Mouse (Mus musculus) lung, adult 10 weeks (tissue): ENCODE data around the gene Ensa. TPM values are rescaled to one million over a fixed set of nuclear protein-coding genes. Genes with fewer than 3 reads are reported as not detected.

ENCODE experiments used
- polyA plus RNA-seq: library from polyadenylated mRNA; stranded (reverse); fragments of 350-450 nt; fragmentation: Illumina TruSeq; extraction: RNeasy Lipid Tissue Mini Kit (QIAGEN cat#74804); gene quantifications from one replicate; pipeline ENCODE4 v1.2.3, GENCODE M21; 2014; ENCODE audit warnings: low read depth, low replicate concordance; ENCODE audit not compliant: insufficient read depth

Ensa gene
- polyA plus RNA-seq, result 61.9 TPM

DNA sequence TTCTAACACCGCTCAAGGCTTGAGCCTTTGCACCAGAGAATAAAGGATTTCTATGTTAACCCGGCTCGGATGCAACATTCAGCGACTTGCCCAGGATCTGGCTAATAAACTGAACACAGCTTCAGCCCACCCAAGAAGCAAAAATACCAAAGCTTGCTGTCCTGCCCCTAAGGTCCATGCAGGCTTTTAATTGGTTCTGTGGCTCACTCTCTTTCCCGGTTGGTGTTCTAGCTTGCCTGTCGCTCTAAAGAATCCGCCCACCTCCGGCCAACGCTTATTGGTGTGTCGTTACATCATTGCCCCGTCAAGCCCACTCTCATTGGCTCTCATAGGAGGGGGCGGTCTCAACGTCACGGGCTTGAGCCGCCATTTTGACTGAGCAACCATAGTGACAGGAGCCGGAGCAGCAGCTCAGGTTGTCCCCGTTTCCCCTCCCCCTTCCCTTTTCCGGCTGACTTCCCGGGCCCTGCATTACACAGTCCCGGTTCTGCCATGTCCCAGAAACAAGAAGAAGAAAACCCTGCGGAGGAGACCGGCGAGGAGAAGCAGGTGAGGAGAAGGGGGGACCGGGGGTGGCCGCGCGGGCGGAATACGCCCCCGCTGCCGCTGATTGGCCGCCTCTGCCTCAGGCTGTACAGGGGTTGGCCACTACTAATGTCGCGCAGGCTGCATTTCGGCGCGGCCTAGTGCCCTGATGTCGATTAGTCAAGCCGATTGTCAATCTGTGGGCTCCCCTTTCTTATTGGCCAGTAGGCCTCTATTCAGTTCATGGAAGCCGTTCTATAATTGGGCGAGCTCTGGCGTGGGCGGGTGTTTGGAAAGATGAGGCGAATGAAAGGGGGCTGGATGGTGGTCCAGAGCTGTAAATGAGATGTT lies at the start of gene Ensa:
TSS of gene Ensa (plus strand) at position 366 of the 876 bp plus-strand sequence.

DNA sequence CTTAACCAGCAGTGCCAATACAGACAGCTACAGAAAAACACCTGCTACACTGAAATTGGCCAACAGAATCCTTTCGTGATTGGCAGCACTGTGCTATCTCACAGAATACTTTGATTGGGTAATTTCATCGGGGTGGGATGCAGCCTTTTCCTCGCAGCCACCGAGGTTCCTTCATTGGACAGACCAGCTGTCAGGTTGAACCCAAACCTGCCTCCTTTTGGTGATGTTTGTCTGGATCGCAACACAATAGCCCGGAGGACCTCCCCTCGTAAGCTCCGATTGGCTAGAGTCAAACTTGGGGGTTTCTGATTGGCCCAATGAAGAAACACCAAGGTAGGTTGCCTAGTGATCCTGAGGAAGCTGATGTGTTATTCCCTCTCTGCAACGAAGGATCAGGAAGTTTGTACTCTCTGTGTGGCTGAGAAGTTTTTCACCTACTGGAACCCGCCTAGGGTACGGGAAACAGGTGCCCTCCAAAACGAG lies 36.1 kb upstream of the Ensa start, which contains the start of gene Golph3l:
TSS of gene Golph3l (plus strand) at position 331 of the 483 bp plus-strand sequence.

DNA sequence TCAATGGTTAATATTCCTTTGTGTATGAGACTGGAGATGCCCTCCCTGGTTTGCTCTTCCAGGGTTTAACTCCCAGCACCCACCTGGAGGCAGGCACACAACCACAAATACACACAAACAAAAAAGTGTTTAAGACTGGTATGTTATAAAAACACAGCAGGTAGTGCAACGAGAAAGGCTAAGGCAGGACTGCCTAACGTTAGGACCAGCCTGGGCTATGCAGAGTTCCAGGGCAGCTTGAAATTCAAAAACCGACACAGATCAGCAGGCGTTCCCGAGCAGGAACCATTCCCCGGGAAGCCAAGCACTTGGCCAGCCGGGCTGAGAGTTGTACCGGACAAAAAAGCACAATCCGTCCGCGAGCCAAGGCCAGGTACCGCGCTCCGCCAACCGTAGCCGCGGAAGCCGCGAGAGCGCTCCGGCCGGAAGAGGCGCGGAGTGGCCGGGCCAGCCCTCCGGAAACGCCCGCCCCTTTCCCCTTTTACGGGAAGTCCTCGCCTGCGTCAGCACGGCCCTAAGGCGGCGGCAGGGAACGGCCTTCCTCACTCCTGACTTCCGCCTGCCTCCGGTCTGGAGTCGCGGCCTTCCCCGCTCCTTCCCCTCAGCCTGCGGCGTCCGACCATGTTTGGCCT lies 33.6 kb downstream of the Ensa start, which contains the start of gene Mcl1:
TSS of gene Mcl1 (plus strand) at position 553 of the 632 bp plus-strand sequence.

Other genes starting within 250 kb of the Ensa start
- not detected for gene 4930558C23Rik, start 222.2 kb upstream of the Ensa start, polyA plus RNA-seq
- gene Arnt, start 190.6 kb upstream of the Ensa start, polyA plus RNA-seq, result 15.8 TPM
- gene Ctsk, start 125.7 kb upstream of the Ensa start, polyA plus RNA-seq, result 22.5 TPM
- gene Ctss, start 98.2 kb upstream of the Ensa start, polyA plus RNA-seq, result 277 TPM
- gene Hormad1, start 65.3 kb upstream of the Ensa start, polyA plus RNA-seq, result not detected
- gene Golph3l, start 36.1 kb upstream of the Ensa start, polyA plus RNA-seq, result 17.7 TPM
- gene Mcl1, start 33.8 kb downstream of the Ensa start, polyA plus RNA-seq, result 167 TPM
- 23.2 TPM for gene Adamtsl4, start 62.9 kb downstream of the Ensa start, polyA plus RNA-seq
- 101 TPM for gene Ecm1, start 114.6 kb downstream of the Ensa start, polyA plus RNA-seq
- 17.0 TPM for gene Tars2, start 135.2 kb downstream of the Ensa start, polyA plus RNA-seq
- 5.7 TPM for gene Rprd2, start 193.9 kb downstream of the Ensa start, polyA plus RNA-seq
- 21.4 TPM for gene Prpf3, start 230.9 kb downstream of the Ensa start, polyA plus RNA-seq
- 239 TPM for gene Mrps21, start 246.5 kb downstream of the Ensa start, polyA plus RNA-seq